Mouse (Mus musculus) lung, postnatal 0 days (tissue): Measurements from ENCODE around the gene Cldn14. TPM values are rescaled to one million over a fixed set of nuclear protein-coding genes. Genes with fewer than 3 reads are reported as not detected.
A peak's percentile ranks its signal among the peaks of the same experiment; 100 is the strongest.

Source experiments
- ATAC-seq: fragments of 200-750 bp; cut with Nextera tagmentation; 2 replicates; pipeline ENCODE4 v1.8.0; 2017; ENCODE audit warnings: moderate library complexity
- DNase-seq: peaks from one replicate; pipeline ENCODE4 v3.0.0-alpha.2; 2016; ENCODE audit warnings: low spot score
- H3K27ac ChIP-seq: fragments of 300-500 bp; sonication (generic); 2 replicates; pipeline ENCODE4 v1.5.1; 2014; ENCODE audit warnings: antibody characterized with exemption, mild to moderate bottlenecking, low read length, mixed read lengths
- H3K27me3 ChIP-seq: fragments of 300-500 bp; sonication (generic); replicated peaks from 2 replicates; pipeline ENCODE4 v1.6.1; 2014; ENCODE audit warnings: low read length, mixed read lengths; ENCODE audit not compliant: insufficient read depth
- H3K36me3 ChIP-seq: fragments of 300-500 bp; sonication (generic); 2 replicates; pipeline ENCODE4 v1.6.1; 2014; ENCODE audit warnings: low read length, mixed read lengths; ENCODE audit not compliant: insufficient read depth
- H3K4me1 ChIP-seq: fragments of 300-500 bp; sonication (generic); 2 replicates; pipeline ENCODE4 v1.6.1; 2014; ENCODE audit warnings: antibody characterized with exemption, low read depth, low read length, mixed read lengths; ENCODE audit not compliant: insufficient read depth
- H3K4me2 ChIP-seq: fragments of 300-500 bp; sonication (generic); replicated peaks from 2 replicates; pipeline ENCODE4 v1.6.1; 2014; ENCODE audit warnings: low read depth, mild to moderate bottlenecking, low read length, moderate library complexity, mixed read lengths
- H3K4me3 ChIP-seq: fragments of 300-500 bp; sonication (generic); 2 replicates; pipeline ENCODE4 v1.5.1; 2014; ENCODE audit warnings: low read depth, low read length
- H3K9ac ChIP-seq: fragments of 300-500 bp; sonication (generic); replicated peaks from 2 replicates; pipeline ENCODE4 v1.6.1; 2014; ENCODE audit warnings: low read depth, mild to moderate bottlenecking
- H3K9me3 ChIP-seq: fragments of 300-500 bp; sonication (generic); 2 replicates; pipeline ENCODE4 v1.6.1; 2016; ENCODE audit warnings: low read length, mixed read lengths
- CTCF ChIP-seq: IDR thresholded peaks from 2 replicates; pipeline ENCODE4 v1.5.1; 2016; ENCODE audit warnings: antibody characterized with exemption, mild to moderate bottlenecking
- EP300 ChIP-seq: IDR thresholded peaks from 2 replicates; pipeline ENCODE4 v1.6.1; 2016; ENCODE audit warnings: antibody characterized with exemption, mild to moderate bottlenecking, control low read depth
- WGBS: fragments of 180-500 bp; shearing (Covaris S2); extraction: QIAGEN DNeasy Blood & Tissue Kit; methylation state at CpG from one replicate; pipeline ENCODE4 v1.1.7; 2014; 5-methylcytosine and 5-hydroxymethylcytosine counted together
- polyA plus RNA-seq: library from polyadenylated mRNA; unstranded; fragments of >200 nt; fragmentation: Nextera tagmentation; extraction: Ambion mirVana; gene quantifications from 2 replicates; pipeline ENCODE4 v1.2.1, GENCODE M21; 2015

The Cldn14 gene
- polyA plus RNA-seq, 1 experiment from 2014 or later, result not detected

- Histone ChIP-seq H3K9me3 (no peaks in the 10 kb centered on the region), H3K36me3 (no peaks in the 10 kb centered on the region), H3K27me3 (no peaks in the 10 kb centered on the region), H3K4me1 (peaks cover 3% of the 10 kb centered on the region; the same call in 1 of the 2 replicates), H3K4me3 (no peak overlapping the region), H3K27ac (no peak overlapping the region), H3K4me2 (no peak overlapping the region), H3K9ac (no peak overlapping the region)
- TF ChIP-seq EP300 (no peak), CTCF (no peak)
- ATAC-seq, result no peak
- DNase-seq, result no peak
- 76% methylated on average over 5 of the region's 5 CpGs for WGBS
These were observed 85.7 kb downstream of the Cldn14 start for GRCm38 (mm10) chr16:93922835-93923389.

- 63% methylated on average over 4 of the region's 4 CpGs for WGBS
These were observed 88.0 kb downstream of the Cldn14 start for GRCm38 (mm10) chr16:93920673-93921072.

DNA sequence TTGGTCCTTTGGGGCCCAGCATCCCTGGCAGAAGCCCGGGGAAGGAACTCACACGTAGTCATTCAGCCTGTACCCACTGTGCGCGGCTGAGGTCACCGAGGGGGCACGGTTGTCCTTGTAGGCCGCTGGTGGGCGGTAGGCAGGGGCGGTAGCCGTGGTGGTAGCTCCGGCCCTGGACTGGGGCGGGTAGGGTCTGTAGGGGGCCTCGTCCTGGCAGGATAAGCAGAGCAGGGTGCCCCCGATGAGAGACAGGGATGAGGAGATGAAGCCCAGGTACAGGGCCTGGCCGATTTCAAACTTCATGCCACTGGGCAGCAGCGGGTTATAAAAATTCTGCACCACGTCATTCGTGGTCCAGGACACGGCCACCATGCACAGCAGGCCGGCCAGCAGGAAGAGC is 89.4 kb downstream of the Cldn14 start:
- WGBS, result 79% methylated on average over 20 of the region's 20 CpGs
- ATAC-seq, result no peak
- no peak overlapping the region for H3K27ac ChIP-seq
- no peaks in the 10 kb centered on the region for H3K27me3 ChIP-seq
- no peak for TF ChIP-seq EP300
- TF ChIP-seq CTCF, result no peak
- DNase-seq, result no peak
- H3K4me2 ChIP-seq, result no peak overlapping the region
- peaks cover 5% of the 10 kb centered on the region; the same call in 1 of the 2 replicates for H3K4me1 ChIP-seq
- H3K4me3 ChIP-seq, result no peak overlapping the region
- no peak overlapping the region for H3K9ac ChIP-seq
- no peaks in the 10 kb centered on the region for H3K9me3 ChIP-seq
- H3K36me3 ChIP-seq, result no peaks in the 10 kb centered on the region

More at GRCm38 (mm10) chr16:93920673-93921072, 88.0 kb downstream of the Cldn14 start:
- no peak for TF ChIP-seq EP300
- TF ChIP-seq CTCF, result no peak
- Histone ChIP-seq H3K4me2 (no peak overlapping the region), H3K9ac (no peak overlapping the region), H3K4me3 (no peak overlapping the region), H3K36me3 (no peaks in the 10 kb centered on the region), H3K27ac (no peak overlapping the region), H3K9me3 (no peaks in the 10 kb centered on the region), H3K4me1 (peaks cover 5% of the 10 kb centered on the region; the same call in 1 of the 2 replicates), H3K27me3 (no peaks in the 10 kb centered on the region)
- ATAC-seq (no peak), DNase-seq (no peak)

DNA sequence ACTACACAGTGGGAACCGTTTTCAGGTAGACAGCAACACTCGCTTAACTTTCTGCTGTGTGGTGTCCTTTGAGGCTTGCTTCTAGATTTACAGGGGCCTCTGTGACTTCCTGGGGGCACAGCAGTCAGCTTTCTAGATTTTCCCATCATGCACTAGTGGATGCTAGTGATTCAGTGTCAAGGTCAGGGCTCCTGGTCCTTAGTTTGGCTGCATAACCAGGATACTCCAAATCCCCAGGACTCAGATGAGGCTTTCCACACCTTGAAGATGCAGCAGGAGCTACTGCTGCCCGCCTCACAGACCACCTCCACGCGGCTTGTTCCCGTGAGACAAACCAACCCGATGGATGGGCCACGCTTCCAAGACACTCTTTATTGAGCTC is 90.0 kb downstream of the Cldn14 start:
- H3K27me3 ChIP-seq, result no peaks in the 10 kb centered on the region
- H3K27ac ChIP-seq, result no peak overlapping the region
- H3K4me3 ChIP-seq, result no peak overlapping the region
- 56% methylated on average over 8 of the region's 8 CpGs for WGBS
- no peaks in the 10 kb centered on the region for H3K9me3 ChIP-seq
- H3K36me3 ChIP-seq, result no peaks in the 10 kb centered on the region
- H3K9ac ChIP-seq, result no peak overlapping the region
- DNase-seq (no peak), ATAC-seq (no peak)
- TF ChIP-seq CTCF (no peak), EP300 (no peak)
- H3K4me2 ChIP-seq, result no peak overlapping the region
- peaks cover 5% of the 10 kb centered on the region; the same call in 1 of the 2 replicates for H3K4me1 ChIP-seq

- 41% methylated on average over 14 of the region's 22 CpGs for WGBS
- no peak overlapping the region for H3K9ac ChIP-seq
These were observed 90.6 kb downstream of the Cldn14 start for GRCm38 (mm10) chr16:93917712-93918678.

GRCm38 (mm10) chr16:93915338-93915849 is 93.2 kb downstream of the Cldn14 start:
- 43% methylated on average over 7 of the region's 10 CpGs for WGBS
- Histone ChIP-seq H3K9me3 (no peaks in the 10 kb centered on the region), H3K27me3 (no peaks in the 10 kb centered on the region), H3K4me3 (no peak overlapping the region), H3K4me2 (no peak overlapping the region), H3K4me1 (peaks cover 5% of the 10 kb centered on the region), H3K27ac (no peak overlapping the region), H3K9ac (no peak overlapping the region), H3K36me3 (no peaks in the 10 kb centered on the region)
- TF ChIP-seq EP300, result no peak
- peak; percentile 60 for TF ChIP-seq CTCF
- DNase-seq (peak; percentile 69), ATAC-seq (no peak)

More at GRCm38 (mm10) chr16:93917712-93918678, 90.6 kb downstream of the Cldn14 start:
- H3K9me3 ChIP-seq, result no peaks in the 10 kb centered on the region
- ATAC-seq (peak; percentile 75), DNase-seq (peak; percentile 91)
- peaks cover 5% of the 10 kb centered on the region; the same call in 1 of the 2 replicates for H3K4me1 ChIP-seq
- H3K36me3 ChIP-seq, result no peaks in the 10 kb centered on the region
- H3K27me3 ChIP-seq, result no peaks in the 10 kb centered on the region
- no peak overlapping the region for H3K4me3 ChIP-seq
- H3K4me2 ChIP-seq, result no peak overlapping the region
- TF ChIP-seq CTCF, result peak; percentile 86
- TF ChIP-seq EP300, result no peak
- peak overlapping the region; percentile 32; the same call in 1 of the 2 replicates for H3K27ac ChIP-seq
